Mouse (Mus musculus) MEL (cell line): ENCODE measurements around the gene Ntn4. TPM values are rescaled to one million over a fixed set of nuclear protein-coding genes. Genes with fewer than 3 reads are reported as not detected.

Source experiments
- DNase-seq: peaks from one replicate; pipeline ENCODE4 v3.0.0; 2011; ENCODE audit warnings: low read depth, low spot score
- H3K27ac ChIP-seq: 2 replicates; pipeline ENCODE4 v1.5.1; 2012; ENCODE audit warnings: low read depth, mild to moderate bottlenecking, control low read depth, low read length, moderate library complexity; ENCODE audit not compliant: control insufficient read depth
- H3K27me3 ChIP-seq, 2 experiments: fragments of 150-350 bp in 1 of 2; sonication (generic) in 1 of 2; 2 replicates each; pipeline ENCODE4 v1.6.1; 2012; ENCODE audit warnings: low read length in 2 of 2, mild to moderate bottlenecking in 2 of 2, improper control_type of control experiment in 1 of 2, moderate library complexity in 1 of 2; ENCODE audit not compliant: insufficient read depth in 2 of 2, control insufficient read depth in 1 of 2
- H3K36me3 ChIP-seq, 2 experiments: 2 replicates each; pipeline ENCODE4 v1.6.1; 2012 to 2014; ENCODE audit warnings: low read length in 2 of 2, improper control_type of control experiment in 1 of 2, inconsistent platforms in 1 of 2, mild to moderate bottlenecking in 1 of 2; ENCODE audit not compliant: insufficient read depth in 2 of 2, control insufficient read depth in 1 of 2
- H3K4me1 ChIP-seq, 2 experiments: fragments of 150-350 bp in 1 of 2; sonication (generic) in 1 of 2; 2 replicates each; pipeline ENCODE4 v1.6.1; 2012; ENCODE audit warnings: low read length in 2 of 2, improper control_type of control experiment in 1 of 2, mild to moderate bottlenecking in 1 of 2; ENCODE audit not compliant: insufficient read depth in 2 of 2, control insufficient read depth in 1 of 2
- H3K4me3 ChIP-seq, 2 experiments: fragments of 150-350 bp in 1 of 2; sonication (generic) in 1 of 2; 2 replicates each; pipeline ENCODE4 v1.5.1; 2012; ENCODE audit warnings: low read depth in 2 of 2, low read length in 2 of 2, mild to moderate bottlenecking in 2 of 2, moderate library complexity in 2 of 2, control low read depth in 1 of 2, improper control_type of control experiment in 1 of 2; ENCODE audit not compliant: control insufficient read depth in 1 of 2, insufficient read depth in 1 of 2
- H3K79me2 ChIP-seq: 2 replicates; pipeline ENCODE4 v1.6.1; 2012; ENCODE audit warnings: mild to moderate bottlenecking, low read length, moderate library complexity; ENCODE audit not compliant: control insufficient read depth, poor library complexity, insufficient read depth
- H3K9ac ChIP-seq: 2 replicates; pipeline ENCODE4 v1.6.1; 2012; ENCODE audit warnings: low read depth, mild to moderate bottlenecking, control low read depth, low read length, moderate library complexity; ENCODE audit not compliant: control insufficient read depth, poor library complexity, severe bottlenecking
- H3K9me3 ChIP-seq: fragments of 150-350 bp; sonication (generic); replicated peaks from 2 replicates; pipeline ENCODE4 v1.6.1; 2012; ENCODE audit warnings: mild to moderate bottlenecking, low read length, improper control_type of control experiment, moderate library complexity; ENCODE audit not compliant: insufficient read depth
- BHLHE40 ChIP-seq: IDR thresholded peaks from 2 replicates; pipeline ENCODE4 v1.6.1; 2012; ENCODE audit warnings: low read depth, mild to moderate bottlenecking, inconsistent platforms, low read length, improper control_type of control experiment, borderline replicate concordance
- CHD1 ChIP-seq: IDR thresholded peaks from 2 replicates; pipeline ENCODE4 v1.6.1; 2012; ENCODE audit warnings: low read depth, mild to moderate bottlenecking, inconsistent platforms, low read length, improper control_type of control experiment
- CTCF ChIP-seq, 3 experiments: IDR thresholded peaks in 2 of 3; conservative IDR thresholded peaks in 1 of 3; 2 replicates each; pipeline ENCODE4 v1.5.1; 2011 to 2012; ENCODE audit warnings: low read length in 3 of 3, low read depth in 2 of 3, mild to moderate bottlenecking in 2 of 3, improper control_type of control experiment in 1 of 3, inconsistent platforms in 1 of 3, mixed read lengths in 1 of 3, moderate library complexity in 1 of 3; ENCODE audit not compliant: control insufficient read depth in 1 of 3, insufficient read depth in 1 of 3, poor library complexity in 1 of 3, severe bottlenecking in 1 of 3
- E2F4 ChIP-seq: IDR thresholded peaks from 2 replicates; pipeline ENCODE4 v1.6.1; 2011; ENCODE audit warnings: low read depth, low read length, improper control_type of control experiment, borderline replicate concordance
- JUND ChIP-seq: IDR thresholded peaks from 2 replicates; pipeline ENCODE4 v1.6.1; 2011; ENCODE audit warnings: low read depth, mild to moderate bottlenecking, improper control_type of control experiment, low read length
- KAT2A ChIP-seq: conservative IDR thresholded peaks from 2 replicates; pipeline ENCODE4 v1.6.1; 2012; ENCODE audit warnings: low read depth, low read length, improper control_type of control experiment, inconsistent platforms
- MAZ ChIP-seq: IDR thresholded peaks from 2 replicates; pipeline ENCODE4 v1.6.1; 2012; ENCODE audit warnings: low read depth, mild to moderate bottlenecking, inconsistent platforms, low read length, improper control_type of control experiment
- MYB ChIP-seq: IDR thresholded peaks from 2 replicates; pipeline ENCODE4 v1.6.1; 2011; ENCODE audit warnings: mild to moderate bottlenecking, low read depth, low read length, improper control_type of control experiment
- MYC ChIP-seq: IDR thresholded peaks from 2 replicates; pipeline ENCODE4 v1.6.1; 2011; ENCODE audit warnings: low read depth, mild to moderate bottlenecking, low read length, improper control_type of control experiment, moderate library complexity
- NELFE ChIP-seq: IDR thresholded peaks from 2 replicates; pipeline ENCODE4 v1.6.1; 2011; ENCODE audit warnings: low read depth, low read length, improper control_type of control experiment
- NRF1 ChIP-seq: IDR thresholded peaks from 2 replicates; pipeline ENCODE4 v1.6.1; 2014; ENCODE audit warnings: low read depth, mild to moderate bottlenecking, inconsistent platforms, low read length, improper control_type of control experiment, moderate library complexity; ENCODE audit not compliant: poor library complexity, insufficient read depth, severe bottlenecking
- POLR2AphosphoS2 ChIP-seq: IDR thresholded peaks from 2 replicates; pipeline ENCODE4 v1.6.1; 2011; ENCODE audit warnings: low read length, improper control_type of control experiment
- POLR2AphosphoS5 ChIP-seq: IDR thresholded peaks from 2 replicates; pipeline ENCODE4 v1.6.1; 2012; ENCODE audit warnings: low read depth, borderline replicate concordance, mild to moderate bottlenecking, inconsistent platforms, low read length, moderate library complexity, mixed read lengths
- RAD21 ChIP-seq: IDR thresholded peaks from 2 replicates; pipeline ENCODE4 v1.6.1; 2011; ENCODE audit warnings: mild to moderate bottlenecking, low read depth, low read length, improper control_type of control experiment
- RCOR1 ChIP-seq: IDR thresholded peaks from 2 replicates; pipeline ENCODE4 v1.6.1; 2012; ENCODE audit warnings: low read depth, mild to moderate bottlenecking, inconsistent platforms, low read length, improper control_type of control experiment
- SMC3 ChIP-seq: IDR thresholded peaks from 2 replicates; pipeline ENCODE4 v1.6.1; 2011; ENCODE audit warnings: low read depth, low read length, improper control_type of control experiment
- TBP ChIP-seq: IDR thresholded peaks from 2 replicates; pipeline ENCODE4 v1.8.0; 2011; ENCODE audit warnings: low read depth, low read length, improper control_type of control experiment
- UBTF ChIP-seq: IDR thresholded peaks from 2 replicates; pipeline ENCODE4 v1.6.1; 2012; ENCODE audit warnings: low read depth, mild to moderate bottlenecking, inconsistent platforms, low read length, improper control_type of control experiment, moderate library complexity, borderline replicate concordance; ENCODE audit not compliant: insufficient read depth
- USF1 ChIP-seq: IDR thresholded peaks from 2 replicates; pipeline ENCODE4 v1.6.1; 2014; ENCODE audit warnings: low read depth, mild to moderate bottlenecking, inconsistent platforms, low read length, improper control_type of control experiment, moderate library complexity
- ZC3H11A ChIP-seq: IDR thresholded peaks from 2 replicates; pipeline ENCODE4 v1.6.1; 2012; ENCODE audit warnings: low read depth, mild to moderate bottlenecking, inconsistent platforms, low read length, improper control_type of control experiment
- ZMIZ1 ChIP-seq: IDR thresholded peaks from 2 replicates; pipeline ENCODE4 v1.6.1; 2012; ENCODE audit warnings: low read depth, mild to moderate bottlenecking, inconsistent platforms, low read length, improper control_type of control experiment, moderate library complexity
- ZNF384 ChIP-seq: IDR thresholded peaks from 2 replicates; pipeline ENCODE4 v1.6.1; 2012; ENCODE audit warnings: low read depth, mild to moderate bottlenecking, inconsistent platforms, low read length, improper control_type of control experiment
- polyA plus RNA-seq, 2 experiments: library from polyadenylated mRNA; stranded (reverse) in 1 of 2; unstranded in 1 of 2; fragments of >175 nt in 1 of 2; fragments of >200 nt in 1 of 2; gene quantifications; 2 replicates each; pipeline versions ENCODE4 v1.2.1 to v1.2.4; 2012; ENCODE audit warnings: low replicate concordance in 2 of 2, low read depth in 1 of 2; ENCODE audit not compliant: insufficient read length in 2 of 2, insufficient read depth in 1 of 2, missing spikeins in 1 of 2
- total RNA-seq: library from RNA; depleted of rRNA; stranded (reverse); fragments of 300-350 nt; gene quantifications from 2 replicates; pipeline ENCODE4 v1.2.3, GENCODE M21; 2012

The Ntn4 gene
- total and polyA plus RNA-seq, 3 experiments, result not detected

DNA sequence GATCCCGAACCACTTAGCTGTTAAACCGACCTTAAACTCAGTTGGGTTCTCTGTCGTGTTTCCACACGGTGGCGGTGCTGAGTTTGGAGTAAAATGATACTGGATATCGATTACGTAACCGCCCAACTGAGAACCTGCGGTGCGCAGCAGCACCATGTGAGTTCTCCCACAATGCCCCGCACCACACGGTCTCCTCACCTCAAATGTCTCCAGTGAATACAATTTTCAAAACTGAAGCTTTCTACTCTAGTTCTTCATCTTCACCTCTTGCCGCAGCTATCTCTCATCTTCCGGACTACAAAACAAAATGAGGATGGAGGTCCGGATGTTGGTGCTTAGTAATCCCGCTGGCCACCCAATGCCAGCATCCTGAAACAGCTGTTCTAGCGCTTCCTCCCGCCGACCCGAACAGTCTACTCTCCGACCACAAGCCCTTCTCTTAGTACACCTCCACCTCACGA, 46.4 kb upstream of the Ntn4 start:
- Histone ChIP-seq H3K9me3 (no peaks in the 10 kb centered on the region), H3K27me3 (peaks cover 0 to 2% of the 10 kb centered on the region in 2 experiments; a peak in 2 of 4 replicates), H3K4me1 (peaks cover 0 to 8% of the 10 kb centered on the region in 2 experiments; a peak in 1 of 4 replicates)
- DNase-seq, result peak; percentile 81
- TF ChIP-seq UBTF (no peak), RAD21 (peak; percentile 67), KAT2A (no peak), ZC3H11A (peak; percentile 69), MYB (peak; percentile 41; the same call in 1 of the 2 replicates), CHD1 (no peak), NRF1 (peak; percentile 52), ZMIZ1 (no peak), TBP (no peak), JUND (no peak), BHLHE40 (no peak), POLR2AphosphoS2 (no peak), SMC3 (peak; percentile 89), NELFE (no peak), RCOR1 (no peak), E2F4 (no peak), USF1 (no peak), MYC (no peak), ZNF384 (no peak), CTCF (IDR thresholded peaks at IDR 0.05 in 2 of 3, conservative IDR thresholded peaks at IDR 0.05 in 1 of 3; ENCODE audit: control insufficient read depth in 1 of 3, insufficient read depth in 1 of 3, low read depth in 2 of 3, low read length in 3 of 3, poor library complexity in 1 of 3, severe bottlenecking in 1 of 3) (peak; percentile 43 to 77 (median 47); a peak in 5 of 6 replicates)
- TF ChIP-seq, all 39 proteins: peak for 6
- H3K36me3 ChIP-seq, result no peaks in the 10 kb centered on the region
- H3K79me2 ChIP-seq, result peaks cover 2% of the 10 kb centered on the region
- no peak overlapping the region for H3K27ac ChIP-seq
- H3K9ac ChIP-seq, result no peak overlapping the region; the same call in 1 of the 2 replicates
- H3K4me3 ChIP-seq, result peak overlapping the region in 1 of 2 experiments; percentile 35; a peak in 1 of 4 replicates

DNA sequence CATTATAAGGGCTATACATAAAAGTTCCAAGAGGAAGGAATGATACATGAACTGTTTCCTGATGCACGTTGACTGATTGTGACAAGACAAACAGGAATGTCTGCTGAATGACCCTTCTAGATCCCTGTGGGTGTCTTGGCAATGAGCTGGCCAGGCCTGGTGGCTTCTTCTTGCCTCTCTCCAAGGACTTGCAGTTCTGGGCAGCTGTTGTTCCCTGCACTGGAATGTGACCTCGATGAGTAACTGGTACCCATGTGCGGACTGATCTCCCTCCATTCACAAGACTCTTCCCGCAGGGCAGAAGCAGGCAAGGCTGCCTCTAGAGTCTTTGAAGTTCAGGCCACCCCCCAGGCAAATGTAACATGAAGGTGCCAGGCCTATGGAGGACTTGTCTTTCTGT, 44.6 kb upstream of the Ntn4 start:
- H3K27me3 ChIP-seq, result peaks cover 0 to 2% of the 10 kb centered on the region in 2 experiments; a peak in 2 of 4 replicates
- no peak overlapping the region for H3K4me3 ChIP-seq
- H3K4me1 ChIP-seq, result peaks cover 0 to 5% of the 10 kb centered on the region in 2 experiments; a peak in 1 of 4 replicates
- no peaks in the 10 kb centered on the region for H3K36me3 ChIP-seq
- peak; percentile 0 for DNase-seq
- TF ChIP-seq RAD21 (no peak), POLR2AphosphoS5 (no peak), ZNF384 (no peak), MAZ (no peak), JUND (no peak)
- no peak overlapping the region for H3K27ac ChIP-seq
- H3K9ac ChIP-seq, result no peak overlapping the region
- H3K79me2 ChIP-seq, result no peaks in the 10 kb centered on the region
- no peaks in the 10 kb centered on the region for H3K9me3 ChIP-seq
